Mouse (Mus musculus) erythroblast, embryonic 14.5 days (primary cell): ENCODE data around the gene Zbtb43.

Source experiments
- GATA1 ChIP-seq: IDR thresholded peaks from 2 replicates; pipeline ENCODE4 v1.6.1; 2012; ENCODE audit warnings: low read length, inconsistent platforms, mixed read lengths
- TAL1 ChIP-seq: IDR thresholded peaks from 3 replicates; pipeline ENCODE4 v1.6.1; 2012; ENCODE audit warnings: low read length, inconsistent platforms, mixed read lengths

DNA sequence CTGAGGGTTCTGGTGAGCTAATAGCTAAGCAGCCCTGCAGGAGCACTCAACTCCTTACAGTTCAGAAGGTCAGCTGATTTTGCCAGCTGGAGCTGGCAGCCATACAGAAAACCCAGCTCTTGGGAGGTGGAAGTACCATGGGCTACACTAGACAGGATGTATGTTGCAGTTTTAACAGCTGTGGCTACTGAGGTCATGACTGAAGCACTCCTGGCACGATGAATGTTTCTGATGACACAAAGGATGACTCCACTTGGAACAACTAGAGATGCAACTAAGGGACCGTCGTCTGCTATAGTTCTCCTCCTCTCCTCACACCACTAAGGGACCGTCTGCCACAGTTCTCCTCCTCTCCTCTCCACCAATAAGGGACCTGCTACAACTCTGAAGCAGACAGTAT, 2.4 kb downstream of the Zbtb43 start:
- TF ChIP-seq GATA1 (no peak), TAL1 (no peak)
